Mouse (Mus musculus) right cerebral cortex, adult 2 months (tissue): ENCODE measurements around the gene Ablim1.
"Not testable (repeated sequence)": the region's sequence is repeated elsewhere in the genome, so short reads cannot be mapped to it uniquely, and the experiment has no call there.

Experiments used
- DNase-seq, 2 experiments: peaks; one replicate each; pipeline ENCODE4 v3.0.0; 2021 to 2022; ENCODE audit warnings: low spot score in 2 of 2

Ablim1 gene

GRCm38 (mm10) chr19:57155121-57155884 is 159.4 kb downstream of the Ablim1 start:
- peak in 1 of 2 experiments; percentile 74 for DNase-seq

GRCm38 (mm10) chr19:57152357-57152756 is 162.4 kb downstream of the Ablim1 start:
- DNase-seq = no peak

GRCm38 (mm10) chr19:57151504-57151903 is 163.2 kb downstream of the Ablim1 start:
- no peak for DNase-seq

GRCm38 (mm10) chr19:57150275-57150674 is 164.4 kb downstream of the Ablim1 start:
- DNase-seq = no peak

GRCm38 (mm10) chr19:57147746-57148145 is 167.0 kb downstream of the Ablim1 start:
- DNase-seq = no peak

- no peak for DNase-seq
Measured at GRCm38 (mm10) chr19:57146936-57147335, 167.8 kb downstream of the Ablim1 start.

GRCm38 (mm10) chr19:57143646-57144045 is 171.1 kb downstream of the Ablim1 start:
- DNase-seq = no peak

- DNase-seq = no peak
Measured at GRCm38 (mm10) chr19:57141756-57142461, 172.8 kb downstream of the Ablim1 start.

GRCm38 (mm10) chr19:57140874-57141273 is 173.8 kb downstream of the Ablim1 start:
- DNase-seq = no peak

- no peak for DNase-seq
Measured at GRCm38 (mm10) chr19:57140071-57140470, 174.6 kb downstream of the Ablim1 start.

GRCm38 (mm10) chr19:57138909-57139617 is 175.7 kb downstream of the Ablim1 start:
- DNase-seq = no peak

GRCm38 (mm10) chr19:57138469-57138868 is 176.2 kb downstream of the Ablim1 start:
- DNase-seq = no peak

- DNase-seq = no peak
Measured at GRCm38 (mm10) chr19:57138045-57138444, 176.7 kb downstream of the Ablim1 start.

GRCm38 (mm10) chr19:57136228-57136627 is 178.5 kb downstream of the Ablim1 start:
- DNase-seq = no peak

- DNase-seq = not testable (repeated sequence)
Measured at GRCm38 (mm10) chr19:57135654-57136053, 179.1 kb downstream of the Ablim1 start.

GRCm38 (mm10) chr19:57134654-57135348 is 179.9 kb downstream of the Ablim1 start:
- no peak for DNase-seq

GRCm38 (mm10) chr19:57132916-57133520 is 181.7 kb downstream of the Ablim1 start:
- DNase-seq = no peak

GRCm38 (mm10) chr19:57132281-57132680 is 182.4 kb downstream of the Ablim1 start:
- no peak for DNase-seq

- DNase-seq = no peak
Measured at GRCm38 (mm10) chr19:57131366-57131765, 183.4 kb downstream of the Ablim1 start.

- no peak for DNase-seq
Measured at GRCm38 (mm10) chr19:57130591-57130990, 184.1 kb downstream of the Ablim1 start.

GRCm38 (mm10) chr19:57129729-57130128 is 185.0 kb downstream of the Ablim1 start:
- no peak for DNase-seq
